Mouse (Mus musculus): Measurements from ENCODE around the gene Sbno1. TPM values are rescaled to one million over a fixed set of nuclear protein-coding genes. Genes with fewer than 3 reads are reported as not detected.
A peak's percentile ranks its signal among the peaks of the same experiment; 100 is the strongest.

Sbno1 gene
- polyA plus RNA-seq, 1 experiment from 2014 or later = 30.6 TPM

GRCm38 (mm10) chr5:124393726-124394125 lies 32.1 kb downstream of the Sbno1 start:
- Histone ChIP-seq H3K36me3 (replicated peaks; ENCODE audit: insufficient read depth, low read length) (peaks cover 72% of the 10 kb centered on the region), H3K9ac (replicated peaks) (no peak overlapping the region), H3K4me1 (ENCODE audit: insufficient read depth) (no peaks in the 10 kb centered on the region), H3K4me2 (ENCODE audit: low read depth, low read length) (no peak overlapping the region), H3K27ac (ENCODE audit: low read depth) (peak overlapping the region; percentile 34; the same call in 1 of the 2 replicates), H3K27me3 (ENCODE audit: insufficient read depth, low read length) (no peaks in the 10 kb centered on the region), H3K4me3 (ENCODE audit: low read depth, low read length) (no peak overlapping the region), H3K9me3 (ENCODE audit: low read length) (no peaks in the 10 kb centered on the region)
- DNase-seq = no peak
- 53% methylated on average over 7 of the region's 7 CpGs for WGBS (ENCODE audit: insufficient replicate concordance)
- ATAC-seq = no peak
- TF ChIP-seq EP300 (IDR thresholded peaks at IDR 0.05; ENCODE audit: low read depth) (no peak), CTCF (IDR thresholded peaks at IDR 0.05; ENCODE audit: low read depth) (no peak)

GRCm38 (mm10) chr5:124392412-124392811 lies 33.4 kb downstream of the Sbno1 start:
- Histone ChIP-seq H3K4me3 (ENCODE audit: low read depth, low read length) (no peak overlapping the region), H3K4me2 (ENCODE audit: low read depth, low read length) (no peak overlapping the region), H3K9ac (replicated peaks) (no peak overlapping the region), H3K9me3 (ENCODE audit: low read length) (no peaks in the 10 kb centered on the region), H3K27ac (ENCODE audit: low read depth) (no peak overlapping the region), H3K36me3 (replicated peaks; ENCODE audit: insufficient read depth, low read length) (peaks cover 72% of the 10 kb centered on the region), H3K4me1 (ENCODE audit: insufficient read depth) (no peaks in the 10 kb centered on the region), H3K27me3 (ENCODE audit: insufficient read depth, low read length) (no peaks in the 10 kb centered on the region)
- WGBS (ENCODE audit: insufficient replicate concordance) = 88% methylated on average over 4 of the region's 4 CpGs
- DNase-seq = no peak
- no peak for ATAC-seq
- TF ChIP-seq CTCF (IDR thresholded peaks at IDR 0.05; ENCODE audit: low read depth) (no peak), EP300 (IDR thresholded peaks at IDR 0.05; ENCODE audit: low read depth) (no peak)

- ATAC-seq = no peak
- Histone ChIP-seq H3K36me3 (replicated peaks; ENCODE audit: insufficient read depth, low read length) (peaks cover 74% of the 10 kb centered on the region), H3K4me1 (ENCODE audit: insufficient read depth) (no peaks in the 10 kb centered on the region), H3K9ac (replicated peaks) (no peak overlapping the region), H3K27ac (ENCODE audit: low read depth) (no peak overlapping the region), H3K27me3 (ENCODE audit: insufficient read depth, low read length) (no peaks in the 10 kb centered on the region), H3K9me3 (ENCODE audit: low read length) (no peaks in the 10 kb centered on the region), H3K4me3 (ENCODE audit: low read depth, low read length) (no peak overlapping the region), H3K4me2 (ENCODE audit: low read depth, low read length) (no peak overlapping the region)
- TF ChIP-seq EP300 (IDR thresholded peaks at IDR 0.05; ENCODE audit: low read depth) (no peak), CTCF (IDR thresholded peaks at IDR 0.05; ENCODE audit: low read depth) (peak; percentile 68)
- no peak for DNase-seq
- 69% methylated on average over 5 of the region's 5 CpGs for WGBS (ENCODE audit: insufficient replicate concordance)
These were observed 37.9 kb downstream of the Sbno1 start for GRCm38 (mm10) chr5:124387932-124388331.

GRCm38 (mm10) chr5:124380121-124380520 lies 45.7 kb downstream of the Sbno1 start:
- DNase-seq = no peak
- no peak overlapping the region for H3K4me3 ChIP-seq (ENCODE audit: low read depth, low read length)
- no peak for TF ChIP-seq CTCF (IDR thresholded peaks at IDR 0.05; ENCODE audit: low read depth)
- TF ChIP-seq EP300 (IDR thresholded peaks at IDR 0.05; ENCODE audit: low read depth) = no peak
- H3K4me2 ChIP-seq (ENCODE audit: low read depth, low read length) = no peak overlapping the region
- 70% methylated on average over 1 of the region's 1 CpGs for WGBS (ENCODE audit: insufficient replicate concordance)
- no peaks in the 10 kb centered on the region for H3K9me3 ChIP-seq (ENCODE audit: low read length)
- peaks cover 63% of the 10 kb centered on the region for H3K36me3 ChIP-seq (replicated peaks; ENCODE audit: insufficient read depth, low read length)
- H3K4me1 ChIP-seq (ENCODE audit: insufficient read depth) = no peaks in the 10 kb centered on the region
- H3K27me3 ChIP-seq (ENCODE audit: insufficient read depth, low read length) = no peaks in the 10 kb centered on the region
- H3K27ac ChIP-seq (ENCODE audit: low read depth) = no peak overlapping the region
- no peak overlapping the region for H3K9ac ChIP-seq (replicated peaks)
- ATAC-seq = no peak

GRCm38 (mm10) chr5:124377149-124377548 lies 48.7 kb downstream of the Sbno1 start:
- DNase-seq = no peak
- Histone ChIP-seq H3K4me1 (ENCODE audit: insufficient read depth) (no peaks in the 10 kb centered on the region), H3K9ac (replicated peaks) (no peak overlapping the region), H3K4me3 (ENCODE audit: low read depth, low read length) (no peak overlapping the region), H3K27me3 (ENCODE audit: insufficient read depth, low read length) (no peaks in the 10 kb centered on the region), H3K4me2 (ENCODE audit: low read depth, low read length) (no peak overlapping the region), H3K36me3 (replicated peaks; ENCODE audit: insufficient read depth, low read length) (peaks cover 72% of the 10 kb centered on the region), H3K27ac (ENCODE audit: low read depth) (peak overlapping the region; percentile 16), H3K9me3 (ENCODE audit: low read length) (no peaks in the 10 kb centered on the region)
- peak; percentile 86 for ATAC-seq
- 77% methylated on average over 4 of the region's 4 CpGs for WGBS (ENCODE audit: insufficient replicate concordance)
- TF ChIP-seq CTCF (IDR thresholded peaks at IDR 0.05; ENCODE audit: low read depth) = no peak
- no peak for TF ChIP-seq EP300 (IDR thresholded peaks at IDR 0.05; ENCODE audit: low read depth)

GRCm38 (mm10) chr5:124376401-124376800 lies 49.4 kb downstream of the Sbno1 start:
- 97% methylated on average over 1 of the region's 1 CpGs for WGBS (ENCODE audit: insufficient replicate concordance)
- no peak for DNase-seq
- Histone ChIP-seq H3K27ac (ENCODE audit: low read depth) (peak overlapping the region; percentile 16), H3K9me3 (ENCODE audit: low read length) (no peaks in the 10 kb centered on the region), H3K4me3 (ENCODE audit: low read depth, low read length) (no peak overlapping the region), H3K4me2 (ENCODE audit: low read depth, low read length) (no peak overlapping the region), H3K9ac (replicated peaks) (no peak overlapping the region), H3K27me3 (ENCODE audit: insufficient read depth, low read length) (no peaks in the 10 kb centered on the region), H3K36me3 (replicated peaks; ENCODE audit: insufficient read depth, low read length) (peaks cover 73% of the 10 kb centered on the region), H3K4me1 (ENCODE audit: insufficient read depth) (no peaks in the 10 kb centered on the region)
- ATAC-seq = peak; percentile 61
- no peak for TF ChIP-seq EP300 (IDR thresholded peaks at IDR 0.05; ENCODE audit: low read depth)
- TF ChIP-seq CTCF (IDR thresholded peaks at IDR 0.05; ENCODE audit: low read depth) = no peak

- H3K27ac ChIP-seq (ENCODE audit: low read depth) = no peak overlapping the region
- peaks cover 73% of the 10 kb centered on the region for H3K36me3 ChIP-seq (replicated peaks; ENCODE audit: insufficient read depth, low read length)
- ATAC-seq (no peak), DNase-seq (no peak)
- H3K4me2 ChIP-seq (ENCODE audit: low read depth, low read length) = no peak overlapping the region
- H3K27me3 ChIP-seq (ENCODE audit: insufficient read depth, low read length) = no peaks in the 10 kb centered on the region
- H3K9ac ChIP-seq (replicated peaks) = no peak overlapping the region
- TF ChIP-seq EP300 (IDR thresholded peaks at IDR 0.05; ENCODE audit: low read depth) (no peak), CTCF (IDR thresholded peaks at IDR 0.05; ENCODE audit: low read depth) (no peak)
- WGBS (ENCODE audit: insufficient replicate concordance) = 90% methylated on average over 7 of the region's 7 CpGs
- no peaks in the 10 kb centered on the region for H3K4me1 ChIP-seq (ENCODE audit: insufficient read depth)
- H3K4me3 ChIP-seq (ENCODE audit: low read depth, low read length) = no peak overlapping the region
- H3K9me3 ChIP-seq (ENCODE audit: low read length) = no peaks in the 10 kb centered on the region
These were observed 51.5 kb downstream of the Sbno1 start for GRCm38 (mm10) chr5:124374298-124374697.

Measured in liver, postnatal 0 days (tissue).